Mouse (Mus musculus): ENCODE results near the gene Btnl10.

- no peak for TF ChIP-seq CTCF (IDR thresholded peaks at IDR 0.05; ENCODE audit: low read depth)
- TF ChIP-seq EP300 (optimal IDR thresholded peaks at IDR 0.05): no peak
Measured at GRCm38 (mm10) chr11:58971796-58972195, 54.1 kb downstream of the Btnl10 start.

Data from stomach, postnatal 0 days (tissue).